Mouse (Mus musculus) stomach, embryonic 16.5 days (tissue): ENCODE results near the gene Gm45753. TPM values are rescaled to one million over a fixed set of nuclear protein-coding genes. Genes with fewer than 3 reads are reported as not detected.

Experiments used
- ATAC-seq: fragments of 200-750 bp; cut with Nextera tagmentation; 2 replicates; pipeline ENCODE4 v1.8.0; 2017; ENCODE audit warnings: moderate number of reproducible peaks, moderate TSS enrichment; ENCODE audit not compliant: insufficient read depth, low FRiP score
- H3K27ac ChIP-seq: fragments of 300-500 bp; sonication (generic); 2 replicates; pipeline ENCODE4 v1.5.1; 2014; ENCODE audit warnings: low read length
- H3K27me3 ChIP-seq: fragments of 300-500 bp; sonication (generic); 2 replicates; pipeline ENCODE4 v1.6.1; 2014; ENCODE audit warnings: low read length, control low read depth, mixed read lengths; ENCODE audit not compliant: control insufficient read depth, insufficient read depth
- H3K36me3 ChIP-seq: fragments of 300-500 bp; sonication (generic); 2 replicates; pipeline ENCODE4 v1.6.1; 2014; ENCODE audit warnings: low read length; ENCODE audit not compliant: control insufficient read depth, insufficient read depth
- H3K4me1 ChIP-seq: fragments of 300-500 bp; sonication (generic); 2 replicates; pipeline ENCODE4 v1.6.1; 2014; ENCODE audit warnings: low read length, control low read depth, mixed read lengths; ENCODE audit not compliant: control insufficient read depth, insufficient read depth
- H3K4me2 ChIP-seq: fragments of 300-500 bp; sonication (generic); 2 replicates; pipeline ENCODE4 v1.6.1; 2014; ENCODE audit warnings: low read depth, low read length, mixed read lengths
- H3K4me3 ChIP-seq: fragments of 300-500 bp; sonication (generic); replicated peaks from 2 replicates; pipeline ENCODE4 v1.5.1; 2014; ENCODE audit warnings: mild to moderate bottlenecking, low read length
- H3K9ac ChIP-seq: fragments of 300-500 bp; sonication (generic); 2 replicates; pipeline ENCODE4 v1.6.1; 2014; ENCODE audit warnings: low read length
- H3K9me3 ChIP-seq: fragments of 300-500 bp; sonication (generic); replicated peaks from 2 replicates; pipeline ENCODE4 v1.6.1; 2016; ENCODE audit warnings: low read length, control low read depth; ENCODE audit not compliant: control insufficient read depth
- WGBS: fragments of 180-500 bp; shearing (Covaris S2); extraction: QIAGEN DNeasy Blood & Tissue Kit; methylation state at CpG from one replicate; pipeline ENCODE4 v1.1.7; 2014; 5-methylcytosine and 5-hydroxymethylcytosine counted together
- polyA plus RNA-seq: library from polyadenylated mRNA; unstranded; fragments of >200 nt; fragmentation: Nextera tagmentation; extraction: Ambion mirVana; gene quantifications from 2 replicates; pipeline ENCODE4 v1.2.1, GENCODE M21; 2015

Gm45753 gene
- 0.96 and 1.0 TPM in 2 replicates for polyA plus RNA-seq

DNA sequence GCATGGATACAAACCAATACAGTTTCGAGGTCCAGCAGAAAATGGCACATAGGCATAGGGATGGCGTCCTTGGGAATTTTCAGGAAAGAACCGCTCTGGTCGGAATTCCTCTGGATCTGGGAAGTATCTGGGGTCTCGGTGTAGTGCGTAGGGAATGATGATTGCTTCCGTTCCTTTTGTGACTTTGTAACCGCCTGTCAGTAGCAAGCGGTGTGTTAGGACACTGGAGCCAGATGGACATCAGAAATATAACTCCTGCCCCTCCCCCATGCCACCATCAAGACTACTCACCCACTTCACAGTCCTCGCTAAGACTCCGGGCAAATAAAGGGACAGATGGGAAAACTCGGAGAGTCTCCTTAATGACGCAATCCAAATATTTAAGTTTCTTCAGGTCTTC, at the start of gene Gm45753:
Gene Gm45753 (minus strand): TSS at position 101 of the 400 bp plus-strand sequence.
- no peaks in the 10 kb centered on the region for H3K27me3 ChIP-seq
- H3K36me3 ChIP-seq: no peaks in the 10 kb centered on the region
- H3K27ac ChIP-seq: no peak within 1 kb of the TSS
- WGBS: 83% methylated on average over 13 of the region's 13 CpGs
- no peak within 1 kb of the TSS for H3K9ac ChIP-seq
- H3K4me2 ChIP-seq: no peak within 1 kb of the TSS
- no peaks in the 10 kb centered on the region for H3K4me1 ChIP-seq
- H3K9me3 ChIP-seq: no peaks in the 10 kb centered on the region
- H3K4me3 ChIP-seq: no peak within 1 kb of the TSS
- ATAC-seq: no peak

DNA sequence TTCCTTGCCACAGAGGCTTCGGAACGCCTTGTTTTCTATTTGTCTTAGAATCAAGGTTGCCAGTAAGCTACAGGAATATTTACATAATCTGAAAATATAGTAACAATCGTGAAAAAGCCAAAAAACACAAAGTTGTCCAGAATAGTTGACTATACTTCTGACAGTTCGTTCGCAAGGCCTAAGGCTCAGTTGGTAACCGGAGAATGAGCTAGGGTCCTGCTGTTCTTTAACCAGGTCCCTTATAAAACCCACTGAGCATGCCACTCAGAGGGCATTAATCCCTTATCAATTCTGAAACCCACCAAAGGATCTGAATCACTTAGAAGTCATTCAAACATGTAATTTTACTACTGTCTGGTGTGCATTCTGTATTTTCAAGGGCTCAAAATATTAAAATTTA, 47.5 kb upstream of the Gm45753 start:
- Histone ChIP-seq H3K27ac (no peak overlapping the region), H3K9me3 (no peaks in the 10 kb centered on the region), H3K4me2 (0 out of 2 replicates have a peak overlapping the region, but pooled peaks have one; percentile 21), H3K4me3 (no peak overlapping the region), H3K4me1 (peaks cover 11% of the 10 kb centered on the region; the same call in 1 of the 2 replicates), H3K9ac (no peak overlapping the region), H3K27me3 (no peaks in the 10 kb centered on the region), H3K36me3 (peaks cover 9% of the 10 kb centered on the region; the same call in 1 of the 2 replicates)
- 73% methylated on average over 6 of the region's 6 CpGs for WGBS
- ATAC-seq: no peak

DNA sequence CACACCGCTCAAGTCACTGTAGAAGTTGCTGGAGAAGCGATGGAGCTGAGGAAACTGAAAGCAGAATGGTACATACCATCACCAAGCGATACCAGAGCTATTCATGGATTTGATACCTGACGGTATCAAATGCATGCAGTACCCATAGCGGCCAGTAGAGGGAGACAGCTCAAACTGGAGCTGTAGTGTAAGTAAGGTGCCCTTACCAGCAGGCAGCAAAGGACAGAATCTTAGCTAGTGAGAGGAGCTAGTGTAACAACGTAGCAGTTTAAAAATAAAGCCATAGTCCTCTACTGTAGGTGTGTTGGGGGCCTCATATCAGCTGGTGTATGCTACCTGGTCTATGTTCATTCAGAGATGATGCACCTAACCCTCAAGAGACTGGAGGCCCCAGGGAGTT, 36.8 kb upstream of the Gm45753 start:
- no peak overlapping the region for H3K4me2 ChIP-seq
- ATAC-seq: peak; percentile 54; the same call in 1 of the 2 replicates
- H3K27me3 ChIP-seq: no peaks in the 10 kb centered on the region
- 0 out of 2 replicates have a peak, but pooled peaks cover 4% of the 10 kb centered on the region for H3K4me1 ChIP-seq
- no peaks in the 10 kb centered on the region for H3K9me3 ChIP-seq
- 23% methylated on average over 6 of the region's 6 CpGs for WGBS
- H3K4me3 ChIP-seq: no peak overlapping the region
- H3K27ac ChIP-seq: no peak overlapping the region
- H3K36me3 ChIP-seq: peaks cover 18% of the 10 kb centered on the region
- no peak overlapping the region for H3K9ac ChIP-seq

DNA sequence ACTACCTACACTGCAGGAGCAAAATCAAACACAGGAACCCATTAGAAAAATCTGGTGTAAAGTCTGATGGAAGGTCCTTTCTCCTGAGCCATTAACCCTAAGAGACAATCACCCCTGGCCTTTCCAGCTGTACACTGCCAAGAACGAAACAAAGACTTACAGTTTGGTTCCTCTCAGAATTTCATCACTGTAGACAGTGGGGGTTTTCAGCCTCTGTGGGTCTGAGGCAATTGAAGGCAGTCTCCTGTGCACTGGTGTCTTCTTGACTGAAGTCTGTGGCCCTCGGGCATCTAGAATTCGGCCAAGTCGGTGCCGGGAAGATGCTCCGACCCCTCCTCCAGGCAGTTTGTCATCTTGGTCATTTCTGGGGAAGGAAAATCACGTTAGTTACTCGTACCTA, 36.0 kb upstream of the Gm45753 start:
- Histone ChIP-seq H3K4me1 (0 out of 2 replicates have a peak, but pooled peaks cover 4% of the 10 kb centered on the region), H3K9me3 (no peaks in the 10 kb centered on the region), H3K4me2 (no peak overlapping the region), H3K27me3 (no peaks in the 10 kb centered on the region), H3K27ac (no peak overlapping the region), H3K36me3 (peaks cover 18% of the 10 kb centered on the region), H3K9ac (no peak overlapping the region), H3K4me3 (no peak overlapping the region)
- 90% methylated on average over 8 of the region's 8 CpGs for WGBS
- ATAC-seq: no peak

DNA sequence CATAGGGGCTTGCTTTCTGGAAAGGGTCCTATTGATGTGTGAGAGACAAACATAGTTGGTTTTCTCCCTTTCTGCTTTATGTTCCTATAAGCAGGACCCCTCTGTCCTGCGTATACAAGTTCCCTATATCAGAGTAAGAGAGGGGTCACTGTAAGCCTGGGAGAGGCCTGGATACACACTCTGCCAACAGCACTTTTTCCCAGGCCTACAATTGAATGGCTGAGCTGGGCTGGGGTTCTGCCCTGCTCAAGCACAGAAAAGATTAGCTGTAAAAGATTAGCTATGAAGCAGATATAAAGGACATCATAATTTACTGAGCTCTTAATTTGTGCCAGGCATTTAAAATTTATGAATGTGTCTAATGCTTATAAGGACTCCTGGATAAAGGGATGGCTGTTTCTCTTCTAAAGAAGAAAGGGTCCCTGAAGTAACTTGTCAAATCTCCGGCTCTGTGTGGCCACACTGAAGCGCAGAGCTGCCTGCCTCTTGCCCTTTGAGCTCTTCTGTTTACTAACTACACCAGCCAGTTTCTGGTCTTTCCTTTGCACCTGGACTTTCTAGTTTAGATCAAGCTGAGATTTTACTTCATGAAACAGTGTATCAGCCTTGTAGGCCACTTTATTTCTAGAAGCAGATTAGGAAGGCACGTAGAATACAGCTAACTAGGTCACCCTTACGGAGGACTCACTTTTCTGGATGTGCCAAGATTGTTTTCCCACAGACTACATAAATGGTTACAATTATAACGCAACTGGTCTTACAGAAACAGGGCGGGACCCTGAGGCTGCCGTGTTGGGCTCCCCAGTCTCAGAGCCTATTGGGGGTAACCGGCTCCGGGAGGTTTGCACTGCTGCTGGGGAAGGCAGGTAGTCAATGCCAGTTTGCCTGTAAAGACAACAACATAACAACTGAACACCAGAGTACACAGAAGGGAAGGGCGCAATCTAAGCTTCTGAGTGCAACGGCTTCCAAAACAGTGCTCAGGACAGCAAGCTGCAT, 33.7 kb upstream of the Gm45753 start:
- H3K4me1 ChIP-seq: 0 out of 2 replicates have a peak, but pooled peaks cover 4% of the 10 kb centered on the region
- H3K27ac ChIP-seq: peak overlapping the region; percentile 76
- no peak overlapping the region for H3K4me2 ChIP-seq
- peaks cover 9% of the 10 kb centered on the region; the same call in 1 of the 2 replicates for H3K36me3 ChIP-seq
- ATAC-seq: peak; percentile 77; the same call in 1 of the 2 replicates
- no peak overlapping the region for H3K9ac ChIP-seq
- no peaks in the 10 kb centered on the region for H3K27me3 ChIP-seq
- 69% methylated on average over 12 of the region's 12 CpGs for WGBS
- H3K4me3 ChIP-seq: no peak overlapping the region
- no peaks in the 10 kb centered on the region for H3K9me3 ChIP-seq

DNA sequence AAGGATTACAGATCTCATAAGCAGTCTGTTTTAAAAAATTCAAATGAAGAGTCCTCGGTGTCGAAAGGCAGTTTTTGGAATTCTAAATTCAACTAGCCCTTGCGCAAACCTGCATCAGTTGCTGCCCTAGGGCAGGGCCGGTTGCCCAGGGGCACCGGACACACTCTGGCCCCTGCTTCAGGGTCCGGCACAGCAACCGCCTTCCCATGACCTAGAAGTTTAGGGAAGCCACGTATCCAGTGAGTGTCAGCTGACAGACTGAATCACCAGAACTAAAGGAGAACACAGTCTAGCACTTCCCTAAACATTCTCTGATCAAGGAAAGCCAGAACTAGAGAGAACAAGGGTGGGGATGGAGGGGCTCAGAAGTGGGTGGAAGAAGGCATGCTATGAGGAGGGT, 25.2 kb upstream of the Gm45753 start:
- Histone ChIP-seq H3K9me3 (no peaks in the 10 kb centered on the region), H3K4me1 (peaks cover 11% of the 10 kb centered on the region; the same call in 1 of the 2 replicates), H3K27me3 (no peaks in the 10 kb centered on the region), H3K4me3 (peak overlapping the region; percentile 73), H3K4me2 (peak overlapping the region; percentile 82), H3K9ac (peak overlapping the region; percentile 76), H3K27ac (no peak overlapping the region), H3K36me3 (no peaks in the 10 kb centered on the region)
- WGBS: 7% methylated on average over 8 of the region's 8 CpGs
- ATAC-seq: peak; percentile 25; the same call in 1 of the 2 replicates

DNA sequence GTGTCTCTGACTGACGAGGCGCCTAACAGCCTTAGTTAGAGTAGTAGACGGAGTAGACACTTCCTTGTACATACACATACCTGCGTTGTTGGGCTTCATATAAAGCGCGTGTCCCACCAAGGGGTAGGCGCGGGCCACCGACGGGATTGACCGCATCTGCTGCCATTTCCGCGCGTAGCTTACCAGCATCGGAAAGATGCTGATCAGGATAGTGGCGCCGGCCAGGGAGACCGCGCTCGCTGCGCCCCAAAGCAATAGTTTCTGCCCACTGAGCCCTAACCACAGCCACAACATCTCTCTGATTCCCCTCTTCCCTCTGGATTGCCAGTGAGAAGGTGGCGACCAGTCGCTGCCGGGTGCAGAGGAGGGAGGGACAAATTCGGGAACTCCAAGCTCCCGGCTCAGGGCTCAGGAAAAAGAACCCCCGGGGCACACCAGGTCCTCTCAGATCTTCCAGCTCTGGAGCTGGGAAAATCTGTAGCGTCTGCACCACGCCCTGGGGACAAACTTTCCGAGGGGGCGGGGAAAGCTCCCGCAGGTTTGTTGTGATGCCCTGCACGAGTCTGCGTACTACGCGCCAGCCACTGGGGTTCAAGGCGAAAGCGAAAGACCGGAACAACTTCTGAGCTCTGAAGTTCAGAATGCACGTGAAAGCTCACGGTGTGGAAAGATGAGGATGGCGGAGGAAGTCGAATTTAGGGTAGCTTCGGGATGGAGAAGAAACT, 24.6 kb upstream of the Gm45753 start, which contains the start of gene Cyp4v3:
Gene Cyp4v3 (minus strand): TSS at position 532 of the 725 bp plus-strand sequence.
- Histone ChIP-seq H3K9me3 (no peaks in the 10 kb centered on the region), H3K4me1 (peaks cover 11% of the 10 kb centered on the region; the same call in 1 of the 2 replicates), H3K36me3 (no peaks in the 10 kb centered on the region), H3K4me3 (peak within 1 kb of the TSS; percentile 73), H3K27me3 (no peaks in the 10 kb centered on the region), H3K4me2 (peak within 1 kb of the TSS; percentile 82), H3K9ac (peak within 1 kb of the TSS; percentile 76), H3K27ac (no peak within 1 kb of the TSS)
- WGBS: under 1% methylated on average over 44 of the region's 44 CpGs
- peak; percentile 85 for ATAC-seq

DNA sequence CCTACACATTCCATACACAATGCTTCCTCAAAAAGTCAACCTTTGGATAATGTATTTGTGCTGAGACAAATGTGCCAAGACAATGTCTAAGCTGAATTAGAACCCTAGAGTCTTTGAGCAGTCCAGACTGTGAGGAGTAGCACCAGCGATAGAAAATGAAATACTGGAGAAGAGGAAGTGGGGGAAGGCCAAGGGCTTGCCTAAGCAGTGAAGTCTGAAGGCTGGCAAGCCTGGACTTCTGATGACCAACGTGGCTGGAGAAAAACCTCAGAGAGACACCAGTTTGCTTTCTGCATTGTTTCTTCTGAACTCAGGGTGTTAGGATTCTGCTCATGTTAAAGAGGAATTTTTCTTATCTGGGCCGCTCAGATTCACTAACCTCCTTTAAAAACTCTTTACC, 22.6 kb upstream of the Gm45753 start:
- ATAC-seq: no peak
- Histone ChIP-seq H3K36me3 (no peaks in the 10 kb centered on the region), H3K4me3 (no peak overlapping the region), H3K27ac (no peak overlapping the region), H3K4me1 (peaks cover 11% of the 10 kb centered on the region; the same call in 1 of the 2 replicates), H3K9me3 (no peaks in the 10 kb centered on the region), H3K4me2 (no peak overlapping the region), H3K9ac (no peak overlapping the region), H3K27me3 (no peaks in the 10 kb centered on the region)
- 64% methylated on average over 3 of the region's 3 CpGs for WGBS
